Mouse (Mus musculus): ENCODE results near the gene Chmp3. TPM values are rescaled to one million over a fixed set of nuclear protein-coding genes. Genes with fewer than 3 reads are reported as not detected.

Chmp3 gene
- polyA plus RNA-seq, 1 experiment from 2014 or later: 83.1 TPM

- Histone ChIP-seq H3K27me3 (ENCODE audit: insufficient read depth, low read length) (no peaks in the 10 kb centered on the region), H3K27ac (no peak overlapping the region), H3K4me3 (replicated peaks; ENCODE audit: low read depth, low read length) (no peak overlapping the region), H3K9ac (ENCODE audit: low read depth, low read length) (no peak overlapping the region), H3K9me3 (replicated peaks; ENCODE audit: low read length) (no peaks in the 10 kb centered on the region), H3K36me3 (ENCODE audit: insufficient read depth, low read length) (0 out of 2 replicates have a peak, but pooled peaks cover 4% of the 10 kb centered on the region), H3K4me1 (replicated peaks; ENCODE audit: insufficient read depth, low read length) (no peaks in the 10 kb centered on the region), H3K4me2 (ENCODE audit: low read length) (no peak overlapping the region)
- no peak for DNase-seq (ENCODE audit: low spot score)
- no peak for ATAC-seq (replicated peaks; ENCODE audit: low FRiP score, low read depth)
- TF ChIP-seq CTCF (IDR thresholded peaks at IDR 0.05; ENCODE audit: low read depth): no peak
- 87% methylated on average over 2 of the region's 2 CpGs for WGBS
Observed at GRCm38 (mm10) chr6:71555507-71555951, 11.9 kb downstream of the Chmp3 start.

GRCm38 (mm10) chr6:71556826-71557225 is 13.2 kb downstream of the Chmp3 start:
- DNase-seq (ENCODE audit: low spot score) (no peak), ATAC-seq (replicated peaks; ENCODE audit: low FRiP score, low read depth) (no peak)
- no peak for TF ChIP-seq CTCF (IDR thresholded peaks at IDR 0.05; ENCODE audit: low read depth)
- H3K9me3 ChIP-seq (replicated peaks; ENCODE audit: low read length): no peaks in the 10 kb centered on the region
- H3K4me3 ChIP-seq (replicated peaks; ENCODE audit: low read depth, low read length): no peak overlapping the region
- 0 out of 2 replicates have a peak, but pooled peaks cover 4% of the 10 kb centered on the region for H3K36me3 ChIP-seq (ENCODE audit: insufficient read depth, low read length)
- H3K4me2 ChIP-seq (ENCODE audit: low read length): no peak overlapping the region
- WGBS: 95% methylated on average over 2 of the region's 2 CpGs
- no peaks in the 10 kb centered on the region for H3K4me1 ChIP-seq (replicated peaks; ENCODE audit: insufficient read depth, low read length)
- no peak overlapping the region for H3K9ac ChIP-seq (ENCODE audit: low read depth, low read length)
- H3K27ac ChIP-seq: no peak overlapping the region
- no peaks in the 10 kb centered on the region for H3K27me3 ChIP-seq (ENCODE audit: insufficient read depth, low read length)

- no peak for TF ChIP-seq CTCF (IDR thresholded peaks at IDR 0.05; ENCODE audit: low read depth)
- H3K4me2 ChIP-seq (ENCODE audit: low read length): no peak overlapping the region
- H3K9ac ChIP-seq (ENCODE audit: low read depth, low read length): no peak overlapping the region
- no peaks in the 10 kb centered on the region for H3K9me3 ChIP-seq (replicated peaks; ENCODE audit: low read length)
- no peak for ATAC-seq (replicated peaks; ENCODE audit: low FRiP score, low read depth)
- WGBS: 46% methylated on average over 3 of the region's 3 CpGs
- DNase-seq (ENCODE audit: low spot score): peak; percentile 14
- peaks cover 9% of the 10 kb centered on the region; the same call in 1 of the 2 replicates for H3K36me3 ChIP-seq (ENCODE audit: insufficient read depth, low read length)
- H3K27ac ChIP-seq: no peak overlapping the region
- H3K4me3 ChIP-seq (replicated peaks; ENCODE audit: low read depth, low read length): no peak overlapping the region
- no peaks in the 10 kb centered on the region for H3K27me3 ChIP-seq (ENCODE audit: insufficient read depth, low read length)
- H3K4me1 ChIP-seq (replicated peaks; ENCODE audit: insufficient read depth, low read length): 0 out of 2 replicates have a peak, but pooled peaks cover 4% of the 10 kb centered on the region
Observed at GRCm38 (mm10) chr6:71568616-71569015, 25.0 kb downstream of the Chmp3 start.

- no peaks in the 10 kb centered on the region for H3K9me3 ChIP-seq (replicated peaks; ENCODE audit: low read length)
- H3K36me3 ChIP-seq (ENCODE audit: insufficient read depth, low read length): peaks cover 10% of the 10 kb centered on the region; the same call in 1 of the 2 replicates
- no peak for TF ChIP-seq CTCF (IDR thresholded peaks at IDR 0.05; ENCODE audit: low read depth)
- 0 out of 2 replicates have a peak, but pooled peaks cover 4% of the 10 kb centered on the region for H3K4me1 ChIP-seq (replicated peaks; ENCODE audit: insufficient read depth, low read length)
- H3K27me3 ChIP-seq (ENCODE audit: insufficient read depth, low read length): no peaks in the 10 kb centered on the region
- no peak overlapping the region for H3K4me2 ChIP-seq (ENCODE audit: low read length)
- H3K9ac ChIP-seq (ENCODE audit: low read depth, low read length): no peak overlapping the region
- ATAC-seq (replicated peaks; ENCODE audit: low FRiP score, low read depth): no peak
- H3K27ac ChIP-seq: no peak overlapping the region
- peak; percentile 38 for DNase-seq (ENCODE audit: low spot score)
- 25% methylated on average over 2 of the region's 2 CpGs for WGBS
- H3K4me3 ChIP-seq (replicated peaks; ENCODE audit: low read depth, low read length): no peak overlapping the region
Observed at GRCm38 (mm10) chr6:71569025-71569424, 25.4 kb downstream of the Chmp3 start.

- 92% methylated on average over 1 of the region's 1 CpGs for WGBS
- H3K27ac ChIP-seq: no peak overlapping the region
- peaks cover 24% of the 10 kb centered on the region for H3K36me3 ChIP-seq (ENCODE audit: insufficient read depth, low read length)
- ATAC-seq (replicated peaks; ENCODE audit: low FRiP score, low read depth): no peak
- H3K9me3 ChIP-seq (replicated peaks; ENCODE audit: low read length): no peaks in the 10 kb centered on the region
- H3K27me3 ChIP-seq (ENCODE audit: insufficient read depth, low read length): no peaks in the 10 kb centered on the region
- no peak for TF ChIP-seq CTCF (IDR thresholded peaks at IDR 0.05; ENCODE audit: low read depth)
- H3K9ac ChIP-seq (ENCODE audit: low read depth, low read length): no peak overlapping the region
- H3K4me2 ChIP-seq (ENCODE audit: low read length): no peak overlapping the region
- no peak for DNase-seq (ENCODE audit: low spot score)
- no peaks in the 10 kb centered on the region for H3K4me1 ChIP-seq (replicated peaks; ENCODE audit: insufficient read depth, low read length)
- H3K4me3 ChIP-seq (replicated peaks; ENCODE audit: low read depth, low read length): no peak overlapping the region
Observed at GRCm38 (mm10) chr6:71575359-71575758, 31.8 kb downstream of the Chmp3 start.

- WGBS: 94% methylated on average over 11 of the region's 11 CpGs
- no peak overlapping the region for H3K9ac ChIP-seq (ENCODE audit: low read depth, low read length)
- H3K27me3 ChIP-seq (ENCODE audit: insufficient read depth, low read length): no peaks in the 10 kb centered on the region
- no peak for ATAC-seq (replicated peaks; ENCODE audit: low FRiP score, low read depth)
- H3K4me3 ChIP-seq (replicated peaks; ENCODE audit: low read depth, low read length): no peak overlapping the region
- no peaks in the 10 kb centered on the region for H3K4me1 ChIP-seq (replicated peaks; ENCODE audit: insufficient read depth, low read length)
- no peak overlapping the region for H3K27ac ChIP-seq
- H3K36me3 ChIP-seq (ENCODE audit: insufficient read depth, low read length): peaks cover 22% of the 10 kb centered on the region
- TF ChIP-seq CTCF (IDR thresholded peaks at IDR 0.05; ENCODE audit: low read depth): no peak
- DNase-seq (ENCODE audit: low spot score): no peak
- H3K9me3 ChIP-seq (replicated peaks; ENCODE audit: low read length): no peaks in the 10 kb centered on the region
- no peak overlapping the region for H3K4me2 ChIP-seq (ENCODE audit: low read length)
Observed at GRCm38 (mm10) chr6:71579478-71579877, 35.9 kb downstream of the Chmp3 start.

- Histone ChIP-seq H3K9me3 (replicated peaks; ENCODE audit: low read length) (no peaks in the 10 kb centered on the region), H3K9ac (ENCODE audit: low read depth, low read length) (no peak overlapping the region), H3K4me2 (ENCODE audit: low read length) (no peak overlapping the region), H3K27me3 (ENCODE audit: insufficient read depth, low read length) (no peaks in the 10 kb centered on the region), H3K27ac (no peak overlapping the region), H3K36me3 (ENCODE audit: insufficient read depth, low read length) (peaks cover 24% of the 10 kb centered on the region), H3K4me1 (replicated peaks; ENCODE audit: insufficient read depth, low read length) (no peaks in the 10 kb centered on the region), H3K4me3 (replicated peaks; ENCODE audit: low read depth, low read length) (no peak overlapping the region)
- 61% methylated on average over 4 of the region's 4 CpGs for WGBS
- no peak for ATAC-seq (replicated peaks; ENCODE audit: low FRiP score, low read depth)
- TF ChIP-seq CTCF (IDR thresholded peaks at IDR 0.05; ENCODE audit: low read depth): no peak
- DNase-seq (ENCODE audit: low spot score): no peak
Observed at GRCm38 (mm10) chr6:71583198-71583597, 39.6 kb downstream of the Chmp3 start.

Measured in kidney, postnatal 0 days (tissue).